Mouse (Mus musculus) brown adipose tissue, adult 24 weeks (tissue): ENCODE measurements around the gene Fam71e1. TPM values are rescaled to one million over a fixed set of nuclear protein-coding genes. Genes with fewer than 3 reads are reported as not detected.

ENCODE experiments used
- H3K27ac ChIP-seq: fragments of 200-500 bp; replicated peaks from 2 replicates; pipeline ENCODE4 v1.5.1; 2012; ENCODE audit warnings: low read depth, mild to moderate bottlenecking, low read length
- H3K4me1 ChIP-seq: fragments of 200-500 bp; 2 replicates; pipeline ENCODE4 v1.6.1; 2012; ENCODE audit warnings: low read length, mixed read lengths; ENCODE audit not compliant: control insufficient read depth, insufficient read depth, insufficient read length
- H3K4me3 ChIP-seq: fragments of 200-500 bp; 2 replicates; pipeline ENCODE4 v1.5.1; 2012; ENCODE audit warnings: low read depth, mild to moderate bottlenecking, low read length, moderate library complexity; ENCODE audit not compliant: insufficient read depth
- polyA plus RNA-seq: library from polyadenylated mRNA; stranded (reverse); fragments of >200 nt; gene quantifications from 2 replicates; pipeline ENCODE4 v1.2.4, GENCODE M21; 2012; ENCODE audit not compliant: missing spikeins, insufficient read depth, insufficient read length

Fam71e1 gene
- polyA plus RNA-seq, 1 experiment: 3.2 TPM

GRCm38 (mm10) chr7:44549621-44550408 lies 53.4 kb downstream of the Fam71e1 start:
- H3K4me1 ChIP-seq: peaks cover 8% of the 10 kb centered on the region; the same call in 1 of the 2 replicates
- H3K4me3 ChIP-seq: no peak overlapping the region
- no peak overlapping the region for H3K27ac ChIP-seq

- no peak overlapping the region for H3K27ac ChIP-seq
- no peak overlapping the region for H3K4me3 ChIP-seq
- peaks cover 8% of the 10 kb centered on the region; the same call in 1 of the 2 replicates for H3K4me1 ChIP-seq
These were observed 54.0 kb downstream of the Fam71e1 start for GRCm38 (mm10) chr7:44550409-44550678.

Other genes with a start within 250 kb of the Fam71e1 start
- not detected in 2 replicates for gene 1700028J19Rik, start 249.9 kb upstream of the Fam71e1 start, polyA plus RNA-seq
- gene 2410002F23Rik, start 249.9 kb upstream of the Fam71e1 start, polyA plus RNA-seq: 5.5 and 5.7 TPM in 2 replicates
- not detected in 2 replicates for gene Acp4, start 239.2 kb upstream of the Fam71e1 start, polyA plus RNA-seq
- gene Gm15517, start 235.1 kb upstream of the Fam71e1 start, polyA plus RNA-seq: not detected in 2 replicates
- gene Clec11a, start 189.7 kb upstream of the Fam71e1 start, polyA plus RNA-seq: 1.4 and 1.8 TPM in 2 replicates
- gene Shank1, start 186.3 kb upstream of the Fam71e1 start, polyA plus RNA-seq: 0.59 and 1.0 TPM in 2 replicates
- 3.2 and 4.9 TPM in 2 replicates for gene Syt3, start 112.5 kb upstream of the Fam71e1 start, polyA plus RNA-seq
- gene 1700008O03Rik, start 110.8 kb upstream of the Fam71e1 start, polyA plus RNA-seq: not detected in 2 replicates
- gene Lrrc4b, start 67.6 kb upstream of the Fam71e1 start, polyA plus RNA-seq: not detected in 2 replicates
- gene Aspdh, start 31.2 kb upstream of the Fam71e1 start, polyA plus RNA-seq: not detected in 2 replicates
- gene Josd2, start 28.6 kb upstream of the Fam71e1 start, polyA plus RNA-seq: 25.2 and 29.4 TPM in 2 replicates
- 80.2 and 97.6 TPM in 2 replicates for gene Emc10, start 52 bp upstream of the Fam71e1 start, polyA plus RNA-seq
- 10.9 and 25.7 TPM in 2 replicates for gene Mybpc2, start 28.1 kb downstream of the Fam71e1 start, polyA plus RNA-seq
- not detected in 2 replicates for gene Spib, start 35.5 kb downstream of the Fam71e1 start, polyA plus RNA-seq
- gene Pold1, start 52.3 kb downstream of the Fam71e1 start, polyA plus RNA-seq: 2.6 and 3.9 TPM in 2 replicates
- 49.1 and 54.3 TPM in 2 replicates for gene Nr1h2, start 57.4 kb downstream of the Fam71e1 start, polyA plus RNA-seq
- 0.96 TPM in 1 of 2 replicates, not detected in the other for gene Napsa, start 75.8 kb downstream of the Fam71e1 start, polyA plus RNA-seq
- 0.83 TPM in 1 of 2 replicates, not detected in the other for gene Kcnc3, start 94.1 kb downstream of the Fam71e1 start, polyA plus RNA-seq
- gene Myh14, start 174.3 kb downstream of the Fam71e1 start, polyA plus RNA-seq: 6.8 and 7.3 TPM in 2 replicates
- gene Izumo2, start 212.2 kb downstream of the Fam71e1 start, polyA plus RNA-seq: not detected in 2 replicates